Mouse (Mus musculus): ENCODE data around the gene Zeb2. TPM values are rescaled to one million over a fixed set of nuclear protein-coding genes. Genes with fewer than 3 reads are reported as not detected.
A peak's percentile ranks its signal among the peaks of the same experiment; 100 is the strongest.

The Zeb2 gene
- total and polyA plus RNA-seq, 2 experiments from 2014 or later: 50.6 to 150 TPM

DNA sequence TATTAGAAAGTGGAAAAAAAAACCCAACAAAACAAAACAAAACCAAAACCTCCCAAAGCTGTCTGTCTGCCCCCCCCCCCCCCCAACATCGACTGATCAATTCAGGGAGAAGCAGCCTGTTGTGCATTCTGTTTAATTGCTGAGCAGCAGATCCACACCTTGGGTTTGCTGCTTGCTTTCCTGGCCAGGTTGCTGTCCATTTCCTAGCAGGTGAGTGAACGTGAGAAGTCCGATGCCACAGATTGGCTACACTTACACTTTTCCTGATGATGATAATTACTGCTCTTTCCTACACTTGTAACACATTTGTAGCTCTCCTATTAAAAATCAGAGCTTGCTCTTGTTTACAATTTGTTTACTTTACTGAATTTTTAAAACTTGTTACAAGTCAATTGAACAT is 926 bp upstream of the Zeb2 start:
- no peak for DNase-seq
- Histone ChIP-seq H3K9ac (no peak overlapping the region), H3K27ac (ENCODE audit: low read depth, low read length) (no peak overlapping the region), H3K4me2 (ENCODE audit: low read depth) (no peak overlapping the region; the same call in 1 of the 2 replicates), H3K4me3 (ENCODE audit: low read depth, low read length) (no peak overlapping the region), H3K4me1 (ENCODE audit: insufficient read depth) (0 out of 2 replicates have a peak, but pooled peaks cover 3% of the 10 kb centered on the region), H3K36me3 (ENCODE audit: insufficient read depth) (no peaks in the 10 kb centered on the region), H3K9me3 (ENCODE audit: low read length) (no peaks in the 10 kb centered on the region), H3K27me3 (ENCODE audit: insufficient read depth, low read length) (no peaks in the 10 kb centered on the region)
- WGBS: 24% methylated on average over 3 of the region's 3 CpGs
- TF ChIP-seq CTCF (IDR thresholded peaks at IDR 0.05; ENCODE audit: low read depth): no peak
- no peak for ATAC-seq

DNA sequence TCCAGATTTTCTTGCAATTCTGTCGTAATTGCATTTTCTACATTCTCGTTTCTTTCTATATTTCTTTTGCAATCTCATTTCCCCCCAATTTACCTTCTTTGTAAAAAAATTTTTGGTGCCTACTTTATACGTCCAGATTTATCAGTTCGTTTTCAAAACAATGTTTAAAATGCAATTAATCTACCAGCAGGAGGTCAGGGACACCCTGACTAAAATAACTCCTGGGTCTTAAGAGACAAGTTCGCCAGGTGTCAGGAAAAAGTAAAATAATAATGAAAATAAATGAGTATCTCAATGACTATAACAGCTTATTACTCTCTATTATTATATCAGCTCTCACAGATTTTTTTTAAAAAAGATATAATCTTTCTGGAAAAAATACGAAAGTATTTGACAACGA is 397 bp upstream of the Zeb2 start:
- H3K4me1 ChIP-seq (ENCODE audit: insufficient read depth): 0 out of 2 replicates have a peak, but pooled peaks cover 3% of the 10 kb centered on the region

DNA sequence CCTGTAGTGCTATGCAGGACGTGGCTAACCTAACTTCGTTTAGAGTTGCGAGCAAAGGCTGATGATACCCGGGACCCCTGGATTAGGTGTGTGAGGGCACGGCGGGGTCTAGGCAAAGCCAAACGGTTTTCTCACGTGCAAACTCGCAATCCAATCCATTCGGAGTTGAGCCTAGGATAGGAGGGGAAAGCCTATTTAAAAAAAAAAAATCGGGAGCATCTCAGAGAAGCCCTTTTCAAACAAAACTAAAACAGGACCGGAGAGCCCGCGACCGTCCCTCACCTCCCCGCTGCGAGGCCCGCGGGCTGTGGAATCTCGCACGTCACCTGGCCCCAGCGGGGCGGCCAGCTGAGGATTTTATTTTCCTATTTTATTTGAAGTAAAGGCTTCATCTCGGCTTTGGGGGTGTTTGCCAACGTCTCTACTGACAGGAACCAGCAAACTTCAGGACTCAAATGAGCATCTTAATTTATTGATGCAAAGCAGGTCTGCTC is 617 bp downstream of the Zeb2 start:
- peak; percentile 69 for DNase-seq
- H3K9ac ChIP-seq: peak overlapping the region; percentile 71

More for the DNA sequence above, 397 bp upstream of the Zeb2 start:
- Histone ChIP-seq H3K27ac (ENCODE audit: low read depth, low read length) (peak overlapping the region; percentile 98), H3K36me3 (ENCODE audit: insufficient read depth) (no peaks in the 10 kb centered on the region), H3K27me3 (ENCODE audit: insufficient read depth, low read length) (no peaks in the 10 kb centered on the region), H3K4me3 (ENCODE audit: low read depth, low read length) (peak overlapping the region; percentile 63), H3K9ac (peak overlapping the region; percentile 71), H3K4me2 (ENCODE audit: low read depth) (peak overlapping the region; percentile 69), H3K9me3 (ENCODE audit: low read length) (no peaks in the 10 kb centered on the region)
- WGBS: 21% methylated on average over 7 of the region's 7 CpGs
- no peak for TF ChIP-seq CTCF (IDR thresholded peaks at IDR 0.05; ENCODE audit: low read depth)
- no peak for ATAC-seq
- no peak for DNase-seq

DNA sequence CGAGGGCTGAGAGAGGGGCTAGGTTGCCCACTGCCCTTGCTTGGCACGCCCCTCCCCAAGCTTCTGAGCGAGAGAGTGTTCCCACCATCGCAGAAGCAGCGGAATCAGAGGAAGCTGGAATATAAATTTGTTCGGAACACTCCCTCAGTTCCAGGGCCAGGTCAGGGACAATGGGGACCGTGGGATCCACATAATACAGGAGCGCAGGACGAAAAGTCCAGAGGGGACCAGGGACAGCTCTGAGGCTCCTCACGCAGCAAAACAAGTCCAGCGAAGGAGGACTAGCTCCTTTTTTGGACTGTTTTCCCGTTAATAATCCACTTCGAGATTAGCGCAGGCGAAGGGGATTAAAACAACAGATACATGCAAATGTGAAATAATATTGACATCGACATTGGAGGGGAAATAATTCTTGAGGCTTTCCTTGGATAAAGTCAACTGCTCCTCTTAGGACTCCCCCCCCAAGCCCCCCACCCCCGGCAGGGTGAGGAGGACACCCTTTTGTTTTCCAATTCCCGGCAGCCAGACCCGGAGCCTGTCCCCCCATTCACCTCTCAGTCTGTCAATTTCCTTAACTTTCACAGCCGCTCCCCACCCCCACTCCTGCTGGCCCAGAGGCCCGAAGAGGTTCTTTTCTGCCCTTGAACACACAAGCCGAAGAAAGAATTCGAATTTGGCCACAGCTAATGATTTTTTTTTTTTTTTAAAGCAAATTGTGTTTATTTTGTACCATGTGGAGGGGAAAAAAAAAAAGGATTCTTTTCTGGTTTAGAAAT is 1.3 kb downstream of the Zeb2 start:
- peak overlapping the region; percentile 98 for H3K27ac ChIP-seq (ENCODE audit: low read depth, low read length)
- under 1% methylated on average over 23 of the region's 23 CpGs for WGBS
- no peaks in the 10 kb centered on the region for H3K36me3 ChIP-seq (ENCODE audit: insufficient read depth)
- peak; percentile 68 for DNase-seq
- no peak for TF ChIP-seq CTCF (IDR thresholded peaks at IDR 0.05; ENCODE audit: low read depth)
- H3K27me3 ChIP-seq (ENCODE audit: insufficient read depth, low read length): no peaks in the 10 kb centered on the region
- H3K4me1 ChIP-seq (ENCODE audit: insufficient read depth): 0 out of 2 replicates have a peak, but pooled peaks cover 3% of the 10 kb centered on the region
- peak overlapping the region; percentile 69 for H3K4me2 ChIP-seq (ENCODE audit: low read depth)
- H3K9me3 ChIP-seq (ENCODE audit: low read length): no peaks in the 10 kb centered on the region
- peak; percentile 2; the same call in 1 of the 2 replicates for ATAC-seq
- H3K9ac ChIP-seq: peak overlapping the region; percentile 71
- peak overlapping the region; percentile 63 for H3K4me3 ChIP-seq (ENCODE audit: low read depth, low read length)

More for the DNA sequence above, 617 bp downstream of the Zeb2 start:
- Histone ChIP-seq H3K27me3 (ENCODE audit: insufficient read depth, low read length) (no peaks in the 10 kb centered on the region), H3K4me3 (ENCODE audit: low read depth, low read length) (peak overlapping the region; percentile 63), H3K36me3 (ENCODE audit: insufficient read depth) (no peaks in the 10 kb centered on the region), H3K4me2 (ENCODE audit: low read depth) (peak overlapping the region; percentile 69), H3K9me3 (ENCODE audit: low read length) (no peaks in the 10 kb centered on the region), H3K4me1 (ENCODE audit: insufficient read depth) (0 out of 2 replicates have a peak, but pooled peaks cover 3% of the 10 kb centered on the region), H3K27ac (ENCODE audit: low read depth, low read length) (peak overlapping the region; percentile 98)
- TF ChIP-seq CTCF (IDR thresholded peaks at IDR 0.05; ENCODE audit: low read depth): no peak
- peak; percentile 3; the same call in 1 of the 2 replicates for ATAC-seq
- under 1% methylated on average over 25 of the region's 25 CpGs for WGBS

DNA sequence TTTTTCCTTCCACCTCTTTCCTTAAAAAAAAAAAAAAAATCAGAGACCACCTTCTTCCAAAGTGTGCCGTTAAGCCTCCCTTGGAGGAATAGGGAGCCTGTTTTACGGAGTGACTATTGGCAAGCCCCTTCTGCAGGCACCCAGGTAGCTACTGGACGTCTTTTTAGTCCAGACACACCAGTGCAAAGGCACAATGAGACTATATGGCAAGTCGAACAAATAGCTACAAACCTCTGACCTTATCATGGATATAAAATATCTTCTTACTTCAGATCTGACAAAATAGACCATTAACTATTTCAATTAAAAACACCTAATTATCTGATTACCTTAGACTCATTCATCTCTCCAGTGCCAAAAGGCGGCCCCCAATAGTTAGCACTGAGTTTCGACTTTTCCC is 2.0 kb downstream of the Zeb2 start:
- Histone ChIP-seq H3K9me3 (ENCODE audit: low read length) (no peaks in the 10 kb centered on the region), H3K27me3 (ENCODE audit: insufficient read depth, low read length) (no peaks in the 10 kb centered on the region), H3K4me3 (ENCODE audit: low read depth, low read length) (peak overlapping the region; percentile 63), H3K4me1 (ENCODE audit: insufficient read depth) (0 out of 2 replicates have a peak, but pooled peaks cover 3% of the 10 kb centered on the region), H3K36me3 (ENCODE audit: insufficient read depth) (no peaks in the 10 kb centered on the region), H3K27ac (ENCODE audit: low read depth, low read length) (peak overlapping the region; percentile 98), H3K9ac (peak overlapping the region; percentile 71), H3K4me2 (ENCODE audit: low read depth) (peak overlapping the region; percentile 69)
- ATAC-seq (no peak), DNase-seq (peak; percentile 33)
- 9% methylated on average over 6 of the region's 6 CpGs for WGBS
- TF ChIP-seq CTCF (IDR thresholded peaks at IDR 0.05; ENCODE audit: low read depth): no peak

DNA sequence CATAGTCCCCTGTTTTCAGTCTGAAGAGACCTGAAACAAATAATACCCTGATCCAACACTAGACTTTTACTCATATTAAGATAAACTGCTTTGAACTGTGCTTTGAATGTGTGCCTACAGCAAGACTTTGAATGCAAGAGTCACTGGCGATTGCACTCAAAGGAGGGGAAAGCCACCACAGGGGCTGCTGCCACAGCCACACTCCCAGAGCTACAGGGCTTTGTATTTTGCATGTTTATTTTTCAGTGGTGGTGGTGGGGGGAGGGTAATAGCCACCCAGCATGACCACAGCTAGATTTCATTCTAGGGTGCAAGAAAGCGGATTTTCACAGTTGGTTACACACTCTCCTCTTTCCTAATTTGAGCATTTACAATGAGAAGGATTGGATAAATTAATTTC is 2.6 kb downstream of the Zeb2 start:
- Histone ChIP-seq H3K4me2 (ENCODE audit: low read depth) (peak overlapping the region; percentile 69), H3K27me3 (ENCODE audit: insufficient read depth, low read length) (no peaks in the 10 kb centered on the region), H3K9ac (peak overlapping the region; percentile 71), H3K4me1 (ENCODE audit: insufficient read depth) (0 out of 2 replicates have a peak, but pooled peaks cover 3% of the 10 kb centered on the region), H3K9me3 (ENCODE audit: low read length) (no peaks in the 10 kb centered on the region), H3K36me3 (ENCODE audit: insufficient read depth) (no peaks in the 10 kb centered on the region), H3K4me3 (ENCODE audit: low read depth, low read length) (peak overlapping the region; percentile 63; the same call in 1 of the 2 replicates), H3K27ac (ENCODE audit: low read depth, low read length) (peak overlapping the region; percentile 98)
- no peak for TF ChIP-seq CTCF (IDR thresholded peaks at IDR 0.05; ENCODE audit: low read depth)
- DNase-seq (no peak), ATAC-seq (no peak)
- WGBS: 37% methylated on average over 2 of the region's 2 CpGs

DNA sequence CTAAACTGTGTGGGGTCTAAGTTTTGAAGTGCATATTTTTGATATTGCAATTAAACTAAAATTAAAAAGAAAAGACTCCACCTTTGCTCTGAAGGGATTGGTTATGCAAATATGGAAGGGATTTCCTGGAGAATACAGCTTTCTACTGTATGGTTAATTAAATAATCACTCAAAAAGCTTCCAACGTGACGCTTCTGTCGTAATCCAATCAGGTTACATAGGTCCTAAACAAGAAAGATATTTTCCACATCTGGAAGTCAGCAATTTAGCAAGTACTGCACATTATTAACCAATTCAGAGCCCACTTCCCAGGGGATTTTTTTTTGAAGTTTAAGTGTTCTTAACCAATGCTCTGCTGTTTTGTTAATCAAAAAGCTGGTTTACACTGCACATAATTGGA is 3.3 kb downstream of the Zeb2 start:
- WGBS: 32% methylated on average over 3 of the region's 3 CpGs
- Histone ChIP-seq H3K36me3 (ENCODE audit: insufficient read depth) (no peaks in the 10 kb centered on the region), H3K9ac (peak overlapping the region; percentile 41), H3K9me3 (ENCODE audit: low read length) (no peaks in the 10 kb centered on the region), H3K4me1 (ENCODE audit: insufficient read depth) (0 out of 2 replicates have a peak, but pooled peaks cover 3% of the 10 kb centered on the region), H3K27ac (ENCODE audit: low read depth, low read length) (peak overlapping the region; percentile 98), H3K4me2 (ENCODE audit: low read depth) (peak overlapping the region; percentile 69), H3K4me3 (ENCODE audit: low read depth, low read length) (peak overlapping the region; percentile 56), H3K27me3 (ENCODE audit: insufficient read depth, low read length) (no peaks in the 10 kb centered on the region)
- TF ChIP-seq CTCF (IDR thresholded peaks at IDR 0.05; ENCODE audit: low read depth): no peak
- DNase-seq (peak; percentile 45), ATAC-seq (no peak)

Data from forebrain, postnatal 0 days (tissue).